Mouse (Mus musculus) monocyte, adult 59 days (primary cell): ENCODE data around the gene Zfp507. TPM values are rescaled to one million over a fixed set of nuclear protein-coding genes. Genes with fewer than 3 reads are reported as not detected.

ENCODE experiments used
- total RNA-seq, 2 experiments: library from RNA; stranded (reverse); gene quantifications; one replicate each; pipeline ENCODE4 v1.2.4; 2023

The Zfp507 gene
- total RNA-seq: 1 to 10 TPM; 2.4 to 2.6 TPM

GRCm38 (mm10) chr7:35802906-35803595 is at the start of gene Zfp507:
Gene Zfp507 (minus strand): TSS chr7:35803003.

GRCm38 (mm10) chr7:35754033-35754885 is 48.5 kb downstream of the Zfp507 start, which contains the start of gene Dpy19l3:
Gene Dpy19l3 (minus strand): TSS chr7:35754454.

Other genes starting within 250 kb of the Zfp507 start
- 10 to 100 TPM; 12.9 to 13.7 TPM for gene Nudt19, start 246.7 kb downstream of the Zfp507 start, total RNA-seq
- under 1 TPM in 1 of 2 experiments, not detected in 1; 0.06 TPM for gene Rgs9bp, start 217.4 kb downstream of the Zfp507 start, total RNA-seq
- gene Ankrd27, start 216.8 kb downstream of the Zfp507 start, total RNA-seq: 10 to 100 TPM; 30.3 to 35.3 TPM
- gene Pdcd5, start 155.5 kb downstream of the Zfp507 start, total RNA-seq: 10 to 100 TPM; 37.1 to 42.2 TPM
- gene Dpy19l3, start 48.5 kb downstream of the Zfp507 start, total RNA-seq: 10 to 100 TPM; 15.9 to 18.9 TPM